In the genomic region with DNA sequence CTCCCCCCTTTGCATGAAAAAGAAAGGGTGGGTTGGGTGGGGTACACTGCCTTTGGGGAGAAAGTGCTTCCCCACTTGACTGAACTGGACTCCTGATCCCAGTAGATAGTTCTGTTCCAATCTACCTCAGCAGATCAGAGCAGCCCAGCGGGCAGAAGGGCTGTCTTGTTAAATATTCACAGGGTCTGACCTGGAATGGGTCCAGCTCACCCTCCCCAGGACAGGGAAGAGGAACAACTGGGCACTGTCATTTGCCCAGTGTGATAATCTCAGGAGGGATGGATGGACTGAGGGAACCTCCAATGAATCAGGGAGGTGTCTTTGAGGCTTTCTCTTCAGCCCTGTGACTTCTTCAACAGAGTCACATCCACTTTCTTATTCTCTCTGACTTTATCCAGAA, we compare ENCODE assay signal across 23 mouse cellular contexts. TPM values are rescaled to one million over a fixed set of nuclear protein-coding genes. Genes with fewer than 3 reads are reported as not detected.
DNase-seq lines count a peak whose midpoint lies in the region; ATAC-seq lines count a peak whose summit lies in the region.
"Had no signal": no experiment of that assay in that cellular context is flagged by ENCODE, and none has a peak within 500 bp of the region (broad histone marks: within the 10 kb centered on the region; RNA-seq: fewer than 3 reads in every experiment).

No protein-coding gene starts in this region.

- no peaks in the 10 kb centered on the region for H3K4me1 ChIP-seq in kidney, embryonic 14.5 days (ENCODE audit: control insufficient read depth, insufficient read depth, low read length)
- H3K4me1 ChIP-seq in liver, embryonic 12.5 days = no peaks in the 10 kb centered on the region
- no peaks in the 10 kb centered on the region for H3K4me1 ChIP-seq in hindbrain, embryonic 10.5 days (replicated peaks)
- no peaks in the 10 kb centered on the region for H3K4me1 ChIP-seq in hindbrain, embryonic 14.5 days (replicated peaks; ENCODE audit: control insufficient read depth, insufficient read depth, low read length)
- H3K4me1 ChIP-seq in forebrain, embryonic 15.5 days = no peaks in the 10 kb centered on the region
- H3K4me1 ChIP-seq: forebrain, embryonic 10.5 days; heart, embryonic 13.5 days; hindbrain, embryonic 15.5 days; limb, embryonic 10.5 days; stomach, embryonic 15.5 days had no signal

- ATAC-seq in kidney, embryonic 14.5 days (ENCODE audit: low FRiP score, low TSS enrichment) = no peak
- ATAC-seq in liver, embryonic 12.5 days = peak; percentile 57; the same call in 1 of the 2 replicates
- no peak for ATAC-seq in hindbrain, embryonic 14.5 days (ENCODE audit: low FRiP score)
- no peak for ATAC-seq in forebrain, embryonic 15.5 days (replicated peaks)
- ATAC-seq: lung, postnatal 0 days had no signal

- H3K27ac ChIP-seq in kidney, embryonic 14.5 days (ENCODE audit: low read depth, low read length) = no peak overlapping the region
- H3K27ac ChIP-seq in liver, embryonic 12.5 days = no peak overlapping the region
- H3K27ac ChIP-seq in hindbrain, embryonic 10.5 days = no peak overlapping the region
- H3K27ac ChIP-seq in hindbrain, embryonic 14.5 days = no peak overlapping the region
- no peak overlapping the region for H3K27ac ChIP-seq in forebrain, embryonic 15.5 days (replicated peaks)
- H3K27ac ChIP-seq: forebrain, embryonic 10.5 days; heart, adult 2 months; heart, embryonic 13.5 days; hindbrain, embryonic 15.5 days; limb, embryonic 10.5 days; liver, embryonic 14.5 days; stomach, embryonic 15.5 days had no signal

- peak; percentile 91 for DNase-seq in kidney, adult 11 months
- DNase-seq in kidney, postnatal 10 days = peak; percentile 79
- no peak for DNase-seq in hindbrain, embryonic 10.5 days (ENCODE audit: low spot score)
- DNase-seq in hindbrain, embryonic 14.5 days (ENCODE audit: low spot score) = no peak
- DNase-seq: adrenal gland, postnatal 25 days; cerebellum, adult 9-11 months; gastrocnemius, postnatal 25 days; heart, adult 2 months; thymus, postnatal 36 days had no signal

- no peak overlapping the region for H3K4me3 ChIP-seq in kidney, embryonic 14.5 days (ENCODE audit: low read length)
- H3K4me3 ChIP-seq in liver, embryonic 12.5 days = no peak overlapping the region
- H3K4me3 ChIP-seq in hindbrain, embryonic 10.5 days = no peak overlapping the region
- H3K4me3 ChIP-seq in hindbrain, embryonic 14.5 days (replicated peaks; ENCODE audit: low read length) = no peak overlapping the region
- no peak overlapping the region for H3K4me3 ChIP-seq in forebrain, embryonic 15.5 days
- H3K4me3 ChIP-seq: forebrain, embryonic 10.5 days; heart, adult 2 months; heart, embryonic 13.5 days; hindbrain, embryonic 15.5 days; limb, embryonic 10.5 days; stomach, embryonic 15.5 days had no signal

- no peaks in the 10 kb centered on the region for H3K27me3 ChIP-seq in kidney, embryonic 14.5 days (ENCODE audit: control insufficient read depth, insufficient read depth, low read length)
- no peaks in the 10 kb centered on the region for H3K27me3 ChIP-seq in liver, embryonic 12.5 days (replicated peaks)
- H3K27me3 ChIP-seq in hindbrain, embryonic 10.5 days (ENCODE audit: insufficient read depth, poor library complexity, severe bottlenecking) = no peaks in the 10 kb centered on the region
- H3K27me3 ChIP-seq in hindbrain, embryonic 14.5 days (ENCODE audit: control insufficient read depth, insufficient read depth, low read length) = no peaks in the 10 kb centered on the region
- no peaks in the 10 kb centered on the region for H3K27me3 ChIP-seq in forebrain, embryonic 15.5 days
- H3K27me3 ChIP-seq: heart, embryonic 13.5 days; hindbrain, embryonic 15.5 days; stomach, embryonic 15.5 days had no signal

- no peaks in the 10 kb centered on the region for H3K36me3 ChIP-seq in kidney, embryonic 14.5 days (ENCODE audit: control insufficient read depth, insufficient read depth, low read length)
- H3K36me3 ChIP-seq in liver, embryonic 12.5 days = no peaks in the 10 kb centered on the region
- no peaks in the 10 kb centered on the region for H3K36me3 ChIP-seq in hindbrain, embryonic 10.5 days
- no peaks in the 10 kb centered on the region for H3K36me3 ChIP-seq in hindbrain, embryonic 14.5 days (replicated peaks; ENCODE audit: control insufficient read depth, insufficient read depth)
- H3K36me3 ChIP-seq in forebrain, embryonic 15.5 days = no peaks in the 10 kb centered on the region
- H3K36me3 ChIP-seq: forebrain, embryonic 10.5 days; heart, embryonic 13.5 days; hindbrain, embryonic 15.5 days; limb, embryonic 10.5 days; stomach, embryonic 15.5 days had no signal

- WGBS in kidney, embryonic 14.5 days = 62% methylated on average over 1 of the region's 1 CpGs
- 47% methylated on average over 1 of the region's 1 CpGs for WGBS in liver, embryonic 12.5 days (ENCODE audit: insufficient replicate concordance)
- 89% methylated on average over 1 of the region's 1 CpGs for WGBS in hindbrain, embryonic 10.5 days
- WGBS in hindbrain, embryonic 14.5 days = 90% methylated on average over 1 of the region's 1 CpGs
- 81% methylated on average over 1 of the region's 1 CpGs for WGBS in forebrain, embryonic 15.5 days

- H3K9ac ChIP-seq in kidney, embryonic 14.5 days (ENCODE audit: low read depth, low read length) = no peak overlapping the region
- no peak overlapping the region for H3K9ac ChIP-seq in liver, embryonic 12.5 days
- H3K9ac ChIP-seq in hindbrain, embryonic 14.5 days = no peak overlapping the region
- H3K9ac ChIP-seq in forebrain, embryonic 15.5 days (replicated peaks) = no peak overlapping the region
- H3K9ac ChIP-seq: heart, embryonic 13.5 days; hindbrain, embryonic 15.5 days; liver, embryonic 14.5 days; stomach, embryonic 15.5 days had no signal

- no peaks in the 10 kb centered on the region for H3K9me3 ChIP-seq in kidney, embryonic 14.5 days (ENCODE audit: control insufficient read depth, low read length)
- H3K9me3 ChIP-seq in liver, embryonic 12.5 days (replicated peaks) = no peaks in the 10 kb centered on the region
- H3K9me3 ChIP-seq in hindbrain, embryonic 10.5 days = no peaks in the 10 kb centered on the region
- no peaks in the 10 kb centered on the region for H3K9me3 ChIP-seq in hindbrain, embryonic 14.5 days (ENCODE audit: control insufficient read depth, low read length)
- H3K9me3 ChIP-seq in forebrain, embryonic 15.5 days = no peaks in the 10 kb centered on the region
- H3K9me3 ChIP-seq: forebrain, embryonic 10.5 days; hindbrain, embryonic 15.5 days; limb, embryonic 10.5 days; stomach, embryonic 15.5 days had no signal

- no peak overlapping the region for H3K4me2 ChIP-seq in kidney, embryonic 14.5 days (replicated peaks; ENCODE audit: low read depth, low read length)
- H3K4me2 ChIP-seq in liver, embryonic 12.5 days = no peak overlapping the region
- H3K4me2 ChIP-seq in hindbrain, embryonic 14.5 days (replicated peaks) = no peak overlapping the region
- H3K4me2 ChIP-seq in forebrain, embryonic 15.5 days (replicated peaks) = no peak overlapping the region
- H3K4me2 ChIP-seq: heart, embryonic 13.5 days; hindbrain, embryonic 15.5 days; midbrain, embryonic 11.5 days; stomach, embryonic 15.5 days had no signal

RNA-seq across cellular contexts. Expression of a gene that starts 1.6 kb away (rescaled TPM):
- not detected in 2 replicates for polyA plus RNA-seq in kidney, embryonic 14.5 days (2014; fragmentation: Nextera tagmentation; extraction: Ambion mirVana)
- polyA plus RNA-seq in liver, embryonic 12.5 days (2016; fragmentation: Nextera tagmentation; extraction: Ambion mirVana) = not detected in 2 replicates
- polyA plus RNA-seq in hindbrain, embryonic 10.5 days (2016; fragmentation: Nextera tagmentation; extraction: Ambion mirVana) = not detected in 2 replicates
- polyA plus RNA-seq in hindbrain, embryonic 14.5 days (2014; fragmentation: Nextera tagmentation; extraction: Ambion mirVana) = not detected in 2 replicates
- not detected in 2 replicates for polyA plus RNA-seq in forebrain, embryonic 15.5 days (2015; fragmentation: Nextera tagmentation; extraction: Ambion mirVana)
- polyA plus RNA-seq: cortical plate, adult 2 months; embryonic facial prominence, embryonic 11.5 days; forebrain, embryonic 10.5 days; heart, adult 2 months; heart, embryonic 13.5 days; hindbrain, embryonic 15.5 days; intestine, embryonic 14.5 days; limb, embryonic 10.5 days; lung, postnatal 0 days; midbrain, embryonic 11.5 days; stomach, embryonic 15.5 days had no signal

RNA-seq across cellular contexts. Expression of a gene that starts 18.2 kb away (rescaled TPM):
- not detected in 2 replicates for polyA plus RNA-seq in kidney, embryonic 14.5 days (2014; fragmentation: Nextera tagmentation; extraction: Ambion mirVana)
- not detected in 2 replicates for polyA plus RNA-seq in liver, embryonic 12.5 days (2016; fragmentation: Nextera tagmentation; extraction: Ambion mirVana)
- not detected in 2 replicates for polyA plus RNA-seq in hindbrain, embryonic 10.5 days (2016; fragmentation: Nextera tagmentation; extraction: Ambion mirVana)
- polyA plus RNA-seq in hindbrain, embryonic 14.5 days (2014; fragmentation: Nextera tagmentation; extraction: Ambion mirVana) = not detected in 2 replicates
- polyA plus RNA-seq in forebrain, embryonic 15.5 days (2015; fragmentation: Nextera tagmentation; extraction: Ambion mirVana) = not detected in 2 replicates
- polyA plus RNA-seq: cortical plate, adult 2 months; embryonic facial prominence, embryonic 11.5 days; forebrain, embryonic 10.5 days; heart, adult 2 months; heart, embryonic 13.5 days; hindbrain, embryonic 15.5 days; limb, embryonic 10.5 days; lung, postnatal 0 days; midbrain, embryonic 11.5 days; stomach, embryonic 15.5 days had no signal

RNA-seq across cellular contexts. Expression of a gene that starts 40.5 kb away (rescaled TPM):
- polyA plus RNA-seq in kidney, embryonic 14.5 days (2014; fragmentation: Nextera tagmentation; extraction: Ambion mirVana) = not detected in 2 replicates
- polyA plus RNA-seq in liver, embryonic 12.5 days (2016; fragmentation: Nextera tagmentation; extraction: Ambion mirVana) = 0.07 TPM in 1 of 2 replicates, not detected in the other
- polyA plus RNA-seq in hindbrain, embryonic 10.5 days (2016; fragmentation: Nextera tagmentation; extraction: Ambion mirVana) = not detected in 2 replicates
- not detected in 2 replicates for polyA plus RNA-seq in hindbrain, embryonic 14.5 days (2014; fragmentation: Nextera tagmentation; extraction: Ambion mirVana)
- polyA plus RNA-seq in forebrain, embryonic 15.5 days (2015; fragmentation: Nextera tagmentation; extraction: Ambion mirVana) = not detected in 2 replicates
- polyA plus RNA-seq: cortical plate, adult 2 months; embryonic facial prominence, embryonic 11.5 days; forebrain, embryonic 10.5 days; heart, adult 2 months; heart, embryonic 13.5 days; hindbrain, embryonic 15.5 days; limb, embryonic 10.5 days; lung, postnatal 0 days; midbrain, embryonic 11.5 days had no signal

RNA-seq across cellular contexts. Expression of a gene that starts 47.1 kb away (rescaled TPM):
- 0.07 and 0.14 TPM in 2 replicates for polyA plus RNA-seq in kidney, embryonic 14.5 days (2014; fragmentation: Nextera tagmentation; extraction: Ambion mirVana)
- polyA plus RNA-seq in liver, embryonic 12.5 days (2016; fragmentation: Nextera tagmentation; extraction: Ambion mirVana) = not detected in 2 replicates
- not detected in 2 replicates for polyA plus RNA-seq in hindbrain, embryonic 10.5 days (2016; fragmentation: Nextera tagmentation; extraction: Ambion mirVana)
- 0.10 TPM in 1 of 2 replicates, not detected in the other for polyA plus RNA-seq in hindbrain, embryonic 14.5 days (2014; fragmentation: Nextera tagmentation; extraction: Ambion mirVana)
- 0.08 TPM in 1 of 2 replicates, not detected in the other for polyA plus RNA-seq in forebrain, embryonic 15.5 days (2015; fragmentation: Nextera tagmentation; extraction: Ambion mirVana)
- polyA plus RNA-seq: embryonic facial prominence, embryonic 11.5 days; forebrain, embryonic 10.5 days; heart, adult 2 months; heart, embryonic 13.5 days; hindbrain, embryonic 15.5 days; intestine, embryonic 14.5 days; limb, embryonic 10.5 days; liver, embryonic 14.5 days; lung, postnatal 0 days; midbrain, embryonic 11.5 days; stomach, embryonic 15.5 days had no signal

RNA-seq across cellular contexts. Expression of a gene that starts 50.2 kb away (rescaled TPM):
- polyA plus RNA-seq in kidney, embryonic 14.5 days (2014; fragmentation: Nextera tagmentation; extraction: Ambion mirVana) = not detected in 2 replicates
- polyA plus RNA-seq in liver, embryonic 12.5 days (2016; fragmentation: Nextera tagmentation; extraction: Ambion mirVana) = not detected in 2 replicates
- polyA plus RNA-seq in hindbrain, embryonic 10.5 days (2016; fragmentation: Nextera tagmentation; extraction: Ambion mirVana) = not detected in 2 replicates
- not detected in 2 replicates for polyA plus RNA-seq in hindbrain, embryonic 14.5 days (2014; fragmentation: Nextera tagmentation; extraction: Ambion mirVana)
- not detected in 2 replicates for polyA plus RNA-seq in forebrain, embryonic 15.5 days (2015; fragmentation: Nextera tagmentation; extraction: Ambion mirVana)
- polyA plus RNA-seq: embryonic facial prominence, embryonic 11.5 days; forebrain, embryonic 10.5 days; heart, adult 2 months; heart, embryonic 13.5 days; hindbrain, embryonic 15.5 days; intestine, embryonic 14.5 days; limb, embryonic 10.5 days; liver, embryonic 14.5 days; lung, postnatal 0 days; midbrain, embryonic 11.5 days had no signal

Comparison
In these comparisons a context has a peak if more than half of its experiments do, and no peak if none do; other contexts are left out.
1. DNase-seq: peak in kidney, adult 11 months (single experiment) and kidney, postnatal 10 days (single experiment); none in hindbrain, embryonic 10.5 days (single experiment) and hindbrain, embryonic 14.5 days (single experiment).